Mouse (Mus musculus) urinary bladder, postnatal 4 days (tissue): Measurements from ENCODE around the gene Phospho1.

ENCODE experiments used
- DNase-seq, 2 experiments: peaks; one replicate each; pipeline ENCODE4 v3.0.0; 2021 to 2022; ENCODE audit warnings: low spot score in 2 of 2

The Phospho1 gene

DNA sequence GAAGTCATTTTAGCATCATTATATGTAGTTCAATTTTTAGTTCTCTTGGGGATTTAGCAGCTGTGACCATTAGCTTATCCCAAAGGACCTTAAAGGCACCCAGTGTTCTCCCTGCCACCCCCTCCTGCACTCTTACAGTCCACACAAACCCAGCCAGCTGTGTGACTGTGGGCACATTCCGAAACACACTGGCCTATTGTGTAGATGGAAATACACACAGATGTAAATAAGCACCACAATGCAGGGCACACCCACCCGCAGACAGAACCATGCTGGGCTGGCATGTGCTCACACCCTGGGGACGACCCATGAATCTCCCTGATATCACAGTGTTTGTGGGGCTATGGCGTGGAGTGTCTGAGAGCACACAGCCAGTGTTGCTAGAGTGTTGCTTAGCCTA, 12.1 kb upstream of the Phospho1 start:
- DNase-seq = no peak

DNA sequence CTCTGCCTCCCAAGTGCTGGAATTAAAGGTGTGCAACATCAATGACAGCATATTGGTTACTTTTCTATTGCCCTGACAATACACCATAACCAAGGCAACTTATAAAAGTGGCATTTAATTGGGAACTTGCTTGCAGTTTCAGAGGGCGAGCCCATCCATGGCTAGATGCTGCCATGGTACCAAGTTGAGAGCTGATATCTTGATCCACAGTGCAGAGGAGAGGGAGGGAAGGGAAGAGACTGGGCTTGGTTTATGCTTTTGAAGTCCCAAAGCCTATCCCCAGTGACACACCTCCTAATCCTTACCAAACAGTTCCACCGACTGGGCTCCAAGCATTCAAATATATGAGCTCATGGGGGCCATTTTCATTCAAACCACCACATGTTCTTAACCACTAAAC, 10.2 kb upstream of the Phospho1 start:
- no peak for DNase-seq

DNA sequence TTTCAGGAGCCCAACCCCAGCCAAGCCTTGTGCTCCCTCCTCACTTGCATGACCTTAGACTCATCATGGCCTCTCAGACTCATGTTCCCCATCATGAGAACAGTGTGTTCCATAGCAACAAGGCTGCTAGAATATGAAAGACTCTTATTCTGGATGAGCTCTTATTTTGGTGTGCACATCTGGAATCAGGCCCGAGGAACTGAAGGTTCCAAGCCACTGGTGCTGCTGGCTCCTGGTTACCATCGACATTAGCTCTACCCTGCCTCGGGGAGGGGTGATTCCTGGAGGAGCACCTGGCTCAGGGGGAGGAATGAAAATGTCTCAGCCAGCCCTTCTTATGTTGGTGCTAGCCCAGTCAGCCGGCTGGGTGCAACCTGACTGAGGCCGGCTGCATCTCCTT, 9.4 kb upstream of the Phospho1 start:
- no peak for DNase-seq

DNA sequence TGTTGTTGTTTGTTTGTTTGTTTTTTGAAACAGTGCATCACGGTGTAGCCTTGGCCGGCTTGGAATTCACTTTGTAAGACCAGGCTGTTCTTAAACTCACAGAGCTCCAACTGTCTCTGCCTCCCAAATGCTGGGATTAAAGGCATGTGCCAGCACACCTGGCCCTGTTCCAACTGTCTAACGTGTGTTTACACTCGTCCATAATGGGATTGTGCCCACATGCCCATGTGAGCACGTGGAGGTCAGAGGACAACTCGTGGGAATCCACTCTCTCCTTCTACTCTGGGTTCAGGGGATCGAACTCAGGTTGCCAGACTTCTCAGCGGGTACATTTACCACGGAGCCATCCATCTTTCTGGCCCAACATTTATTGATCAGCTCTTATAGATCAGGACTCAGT, 8.9 kb upstream of the Phospho1 start:
- no peak for DNase-seq

DNA sequence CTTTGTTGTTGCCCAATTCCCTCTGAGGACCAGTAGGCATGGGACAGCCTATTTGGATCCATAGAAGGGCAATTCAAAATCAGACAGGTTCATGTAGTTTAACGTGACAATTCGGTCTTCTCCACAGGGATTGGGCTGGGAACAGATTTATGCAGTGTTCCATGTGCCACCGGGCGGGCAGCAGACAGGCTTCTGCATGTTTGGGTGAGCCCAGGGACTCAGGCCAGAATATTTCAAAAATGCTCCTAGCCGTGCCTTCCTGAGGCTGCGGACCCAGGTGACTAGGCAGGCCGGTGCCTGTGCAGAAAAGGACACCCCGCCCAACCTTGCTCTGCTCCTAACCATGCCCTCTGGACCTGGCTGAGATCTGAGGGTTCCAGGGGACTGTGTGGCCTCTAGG, 5.2 kb upstream of the Phospho1 start:
- DNase-seq = no peak

DNA sequence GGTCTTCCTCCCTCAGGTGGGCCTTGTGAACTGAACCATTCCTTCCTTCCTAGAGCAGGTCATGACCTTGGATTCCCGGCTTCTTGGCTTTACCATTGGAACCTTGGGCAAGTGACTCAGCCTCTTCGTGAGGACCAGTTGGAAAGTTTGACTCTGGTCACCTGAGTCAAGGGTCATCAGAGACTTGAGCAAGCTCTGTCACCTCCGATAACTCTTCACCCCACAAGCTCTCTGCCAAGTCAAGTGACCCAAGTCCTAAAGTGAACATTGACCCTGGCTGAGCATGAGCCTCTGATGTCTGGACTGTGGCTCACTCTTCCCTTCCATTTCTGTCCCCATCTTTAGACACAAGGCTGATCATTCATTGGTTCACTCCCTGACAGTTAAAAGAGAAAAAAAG, 2.8 kb upstream of the Phospho1 start:
- DNase-seq = no peak

DNA sequence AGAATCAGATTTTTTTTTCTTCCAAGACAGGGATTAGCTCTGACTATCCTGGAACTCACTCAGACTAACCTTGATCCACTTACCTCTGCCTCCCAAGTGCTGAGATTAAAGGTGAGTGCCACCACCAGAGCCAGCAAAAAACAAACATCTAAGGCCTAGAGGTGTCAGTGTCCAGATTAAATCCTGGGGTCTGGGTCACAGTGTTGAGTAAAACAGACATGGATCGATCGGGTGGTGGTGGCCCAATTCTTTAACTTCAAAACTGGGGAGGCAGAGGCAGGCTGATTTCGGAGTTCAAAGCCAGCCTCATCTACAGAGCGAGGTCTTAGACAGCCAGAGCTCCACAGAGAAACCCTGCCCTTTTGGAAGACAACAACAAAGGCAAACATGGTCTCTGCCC, 1.9 kb upstream of the Phospho1 start:
- no peak for DNase-seq

DNA sequence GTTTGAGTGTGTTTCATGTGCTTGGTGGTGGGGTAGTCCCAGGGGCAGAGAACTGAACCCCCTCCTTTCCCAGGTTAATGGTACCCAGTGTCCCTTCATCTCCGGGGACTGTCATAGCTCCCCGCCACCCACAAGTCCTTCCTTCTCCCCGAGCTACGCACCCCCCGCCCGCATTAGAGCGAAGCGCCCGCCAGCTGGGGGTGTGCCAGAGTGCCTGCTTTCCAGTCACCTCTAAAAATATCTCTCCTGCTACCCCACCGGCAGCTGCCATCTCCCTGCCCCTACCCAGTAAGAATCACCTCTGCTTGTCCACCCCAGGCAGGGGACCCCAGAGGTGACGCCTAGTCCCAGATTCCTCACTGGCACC, 561 bp downstream of the Phospho1 start:
- DNase-seq = peak in 1 of 2 experiments; percentile 44

DNA sequence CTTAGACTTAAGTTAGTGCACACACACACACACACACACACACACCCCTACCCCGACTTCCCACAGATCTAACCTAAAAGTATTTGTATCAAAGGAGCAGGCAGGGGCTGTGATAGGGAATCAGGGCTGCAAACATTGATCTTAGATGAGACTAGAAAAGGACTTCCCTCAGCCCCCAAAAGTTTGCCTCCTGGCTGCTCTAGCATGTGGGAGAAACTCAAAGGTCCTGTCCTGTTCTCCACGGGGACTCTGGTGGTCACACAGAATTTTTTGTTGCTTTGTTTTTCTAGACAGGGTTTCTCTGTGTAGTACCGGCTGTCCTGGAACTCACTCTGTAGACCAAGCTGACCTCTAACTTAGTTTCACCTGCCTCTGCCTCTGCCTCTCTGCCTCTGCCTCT, 1.3 kb downstream of the Phospho1 start:
- DNase-seq = no peak

DNA sequence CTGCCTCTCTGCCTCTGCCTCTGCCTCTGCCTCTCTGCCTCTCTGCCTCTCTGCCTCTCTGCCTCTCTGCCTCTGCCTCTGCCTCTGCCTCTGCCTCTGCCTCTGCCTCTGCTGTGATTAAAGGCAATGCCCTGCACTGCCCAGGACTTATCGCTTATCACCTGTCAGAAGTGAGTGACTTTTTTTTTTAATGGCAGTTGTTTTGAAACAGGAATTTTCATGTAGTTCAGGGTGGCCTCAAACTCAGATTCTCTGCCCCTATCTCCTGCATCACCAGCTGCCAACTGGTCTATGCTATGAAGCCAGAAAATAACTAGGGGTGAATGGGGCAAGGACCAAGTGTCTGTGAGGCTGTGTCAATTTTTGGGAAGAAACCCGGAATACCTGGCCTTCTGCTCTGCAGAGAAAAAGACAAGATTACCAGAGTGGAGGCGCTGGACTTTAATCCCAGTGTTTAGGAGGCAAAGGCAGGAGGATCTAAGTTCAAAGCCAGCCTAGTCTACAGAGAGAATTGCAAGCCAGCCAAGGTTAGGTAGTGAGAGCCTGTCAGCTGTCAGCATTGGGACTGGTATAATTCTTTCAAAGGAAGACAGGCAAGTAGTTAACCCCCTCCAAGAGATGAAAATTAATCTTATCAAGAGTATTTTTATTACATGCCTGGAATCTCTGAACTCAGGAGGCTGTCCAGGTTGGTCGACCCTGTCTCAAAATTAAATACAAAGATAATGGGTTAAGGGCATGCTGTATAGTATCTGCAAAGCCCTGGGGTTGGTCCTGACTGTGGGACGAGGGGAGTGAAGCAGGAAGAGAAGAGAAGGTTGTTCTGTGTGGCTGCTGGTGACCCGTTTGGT, 2.2 kb downstream of the Phospho1 start:
- no peak for DNase-seq

DNA sequence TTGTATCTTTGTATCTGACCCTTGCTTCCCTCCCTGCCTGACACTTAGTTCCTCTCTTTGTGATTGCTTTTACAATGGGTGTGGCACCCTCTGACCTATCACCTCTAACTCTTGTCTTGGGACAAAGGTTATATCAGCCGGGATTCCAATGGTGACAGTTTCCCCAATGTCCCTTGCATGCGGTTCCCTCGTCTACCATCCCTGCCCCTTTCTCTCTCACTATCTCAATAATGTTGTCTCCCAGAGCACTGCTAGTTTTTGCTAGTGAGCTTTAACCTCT, 2.8 kb downstream of the Phospho1 start:
- DNase-seq = no peak

DNA sequence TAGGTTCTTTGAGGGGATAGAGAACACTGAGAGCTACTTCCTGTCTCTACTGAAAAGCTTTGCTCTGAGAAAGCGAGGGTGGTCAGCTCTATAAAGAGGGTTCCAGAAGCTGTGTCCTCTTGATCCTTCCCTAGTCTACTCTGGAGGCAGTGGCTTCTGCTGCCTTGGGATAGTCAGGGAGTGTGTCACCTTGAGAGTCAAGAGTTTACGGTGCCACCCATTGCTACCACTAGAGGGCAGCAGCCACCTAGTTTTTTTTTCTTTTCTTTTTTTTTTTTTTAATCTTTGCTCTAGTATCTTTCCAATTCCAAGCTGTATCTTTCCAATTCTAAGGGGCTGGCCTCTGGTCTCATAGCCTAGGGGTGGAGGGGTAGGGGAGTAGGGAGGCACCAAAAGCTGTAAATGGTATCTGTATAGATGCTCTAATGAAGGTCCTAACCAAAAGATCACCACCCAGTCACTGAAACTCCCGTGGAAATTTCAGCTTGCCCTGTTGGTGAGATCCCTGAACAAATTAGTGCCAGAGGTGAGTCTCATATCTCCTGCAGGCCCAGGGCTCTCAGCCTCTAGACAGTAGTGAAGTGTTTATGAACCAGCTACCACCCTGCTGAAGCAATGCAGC, 3.3 kb downstream of the Phospho1 start:
- no peak for DNase-seq

DNA sequence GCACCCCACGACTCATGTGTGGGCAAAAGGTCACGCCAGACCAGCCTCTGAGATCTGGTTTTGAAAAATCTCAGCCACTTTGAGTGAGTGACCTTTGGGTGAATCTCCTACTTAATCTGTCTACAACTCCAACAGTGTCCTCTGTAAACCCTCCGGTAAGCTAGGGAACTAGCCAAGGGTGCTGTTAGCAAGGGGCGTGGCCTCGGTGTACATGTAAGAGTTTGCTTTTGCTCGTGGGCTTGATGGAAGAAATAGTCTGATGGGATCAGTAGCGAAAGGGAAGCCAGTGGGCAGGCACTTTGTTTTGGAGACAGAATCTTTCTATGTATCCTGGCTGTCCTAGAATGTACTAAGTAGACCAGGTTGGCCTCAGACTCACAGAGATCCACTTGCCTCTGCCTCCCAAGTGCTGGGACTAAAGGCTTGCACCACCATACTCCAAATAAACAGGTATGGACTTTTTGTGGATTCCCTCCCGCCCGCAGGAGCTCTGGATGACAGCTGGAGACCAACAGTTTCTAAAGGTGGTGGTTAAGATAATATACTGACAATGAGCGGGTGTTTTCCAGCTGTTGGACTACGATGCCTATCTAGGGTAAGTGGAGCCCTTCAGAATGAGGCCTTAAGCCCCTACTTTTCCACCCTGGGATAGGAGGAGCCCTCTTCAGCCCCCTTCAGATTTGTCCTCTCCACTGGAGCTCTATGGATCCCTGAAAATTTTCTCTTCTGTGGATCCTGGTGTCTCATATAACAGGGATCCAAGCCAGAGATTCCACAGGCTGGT, 4.1 kb downstream of the Phospho1 start:
- no peak for DNase-seq

DNA sequence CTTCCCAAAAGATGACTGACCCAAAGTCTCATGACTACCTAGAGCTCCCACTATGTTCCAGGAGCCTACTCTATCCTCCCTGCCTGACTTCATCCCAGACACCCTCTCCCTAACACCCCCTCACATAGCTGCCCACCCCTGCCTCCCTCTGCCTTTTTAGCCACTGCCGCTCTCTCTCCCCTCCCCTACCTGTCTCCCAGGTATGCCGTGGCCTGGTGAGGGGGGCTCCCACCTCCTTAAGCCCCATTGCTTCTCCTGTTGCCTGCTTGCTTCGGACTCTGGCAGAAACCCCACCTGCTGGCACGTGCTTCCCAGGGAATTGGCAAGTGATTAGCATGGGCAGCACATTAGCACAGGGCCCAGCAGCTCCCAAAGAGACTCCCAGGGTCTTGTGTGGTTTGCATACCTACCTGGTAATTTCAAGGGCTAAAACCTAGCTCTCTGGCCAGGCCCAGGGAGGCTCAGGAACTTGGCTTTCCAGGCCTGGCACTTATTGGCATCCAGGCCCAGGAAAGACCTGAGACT, 5.3 kb downstream of the Phospho1 start:
- DNase-seq = no peak

DNA sequence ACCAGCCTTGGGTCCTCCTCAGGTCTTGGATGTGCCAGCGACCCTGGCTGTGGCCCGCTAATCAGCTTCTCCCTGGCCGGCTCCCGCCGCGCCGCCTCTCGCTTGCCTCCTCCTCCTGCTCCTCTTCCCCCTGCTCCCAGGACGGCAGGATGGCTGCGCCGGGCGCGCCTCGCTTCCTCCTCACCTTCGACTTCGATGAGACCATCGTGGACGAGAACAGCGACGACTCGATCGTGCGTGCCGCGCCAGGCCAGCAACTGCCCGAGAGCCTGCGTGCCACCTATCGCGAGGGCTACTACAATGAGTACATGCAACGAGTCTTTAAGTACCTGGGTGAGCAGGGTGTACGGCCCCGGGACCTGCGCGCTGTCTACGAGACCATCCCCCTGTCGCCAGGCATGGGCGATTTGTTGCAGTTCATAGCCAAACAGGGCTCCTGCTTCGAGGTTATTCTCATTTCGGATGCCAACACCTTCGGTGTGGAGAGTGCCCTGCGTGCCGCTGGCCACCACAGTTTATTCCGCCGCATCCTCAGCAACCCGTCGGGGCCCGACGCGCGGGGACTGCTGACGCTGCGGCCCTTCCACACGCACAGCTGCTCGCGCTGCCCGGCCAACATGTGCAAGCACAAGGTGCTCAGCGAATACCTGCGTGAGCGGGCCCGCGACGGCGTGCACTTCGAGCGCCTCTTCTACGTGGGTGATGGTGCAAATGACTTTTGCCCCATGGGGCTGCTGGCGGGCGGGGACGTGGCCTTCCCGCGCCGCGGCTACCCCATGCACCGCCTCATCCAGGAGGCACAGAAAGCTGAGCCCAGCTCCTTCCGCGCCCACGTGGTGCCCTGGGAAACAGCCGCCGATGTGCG, 6.3 kb downstream of the Phospho1 start:
- DNase-seq = no peak

DNA sequence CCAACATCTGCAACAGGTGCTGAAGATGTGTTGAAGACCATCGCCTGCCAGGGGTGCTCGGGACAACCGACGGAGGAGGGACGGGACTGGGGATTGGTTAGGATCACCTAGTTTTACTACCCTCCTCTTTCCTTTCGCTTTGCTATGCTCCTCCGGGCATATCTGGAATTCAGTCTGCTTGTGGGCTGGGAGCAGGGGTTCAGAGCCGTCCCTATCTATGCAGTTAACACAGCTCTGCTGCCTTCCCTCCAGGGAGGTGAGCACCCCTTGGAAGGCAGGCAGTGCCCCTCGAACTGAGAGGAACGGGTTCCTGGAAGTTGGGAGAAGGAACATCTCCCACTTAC, 6.9 kb downstream of the Phospho1 start:
- DNase-seq = no peak

DNA sequence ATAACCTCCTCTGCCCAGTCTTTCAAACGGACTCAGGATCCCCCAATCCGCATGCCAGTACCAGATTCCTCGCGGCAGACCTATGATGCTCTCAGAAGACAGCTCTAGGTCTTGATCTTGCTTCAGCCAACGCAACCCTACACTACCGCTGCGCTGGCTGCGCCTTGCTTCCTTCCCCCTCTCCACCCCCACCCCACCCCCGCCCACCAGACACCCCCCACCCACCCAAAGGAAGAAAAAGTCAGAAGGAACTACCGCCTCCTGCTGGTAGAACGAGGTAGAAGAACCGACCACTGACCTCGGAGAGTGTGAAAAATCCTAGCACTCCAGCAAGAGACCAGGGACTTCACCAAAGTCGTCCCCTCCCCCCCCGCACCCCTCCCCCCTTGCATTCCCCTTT, 7.3 kb downstream of the Phospho1 start:
- DNase-seq = no peak

DNA sequence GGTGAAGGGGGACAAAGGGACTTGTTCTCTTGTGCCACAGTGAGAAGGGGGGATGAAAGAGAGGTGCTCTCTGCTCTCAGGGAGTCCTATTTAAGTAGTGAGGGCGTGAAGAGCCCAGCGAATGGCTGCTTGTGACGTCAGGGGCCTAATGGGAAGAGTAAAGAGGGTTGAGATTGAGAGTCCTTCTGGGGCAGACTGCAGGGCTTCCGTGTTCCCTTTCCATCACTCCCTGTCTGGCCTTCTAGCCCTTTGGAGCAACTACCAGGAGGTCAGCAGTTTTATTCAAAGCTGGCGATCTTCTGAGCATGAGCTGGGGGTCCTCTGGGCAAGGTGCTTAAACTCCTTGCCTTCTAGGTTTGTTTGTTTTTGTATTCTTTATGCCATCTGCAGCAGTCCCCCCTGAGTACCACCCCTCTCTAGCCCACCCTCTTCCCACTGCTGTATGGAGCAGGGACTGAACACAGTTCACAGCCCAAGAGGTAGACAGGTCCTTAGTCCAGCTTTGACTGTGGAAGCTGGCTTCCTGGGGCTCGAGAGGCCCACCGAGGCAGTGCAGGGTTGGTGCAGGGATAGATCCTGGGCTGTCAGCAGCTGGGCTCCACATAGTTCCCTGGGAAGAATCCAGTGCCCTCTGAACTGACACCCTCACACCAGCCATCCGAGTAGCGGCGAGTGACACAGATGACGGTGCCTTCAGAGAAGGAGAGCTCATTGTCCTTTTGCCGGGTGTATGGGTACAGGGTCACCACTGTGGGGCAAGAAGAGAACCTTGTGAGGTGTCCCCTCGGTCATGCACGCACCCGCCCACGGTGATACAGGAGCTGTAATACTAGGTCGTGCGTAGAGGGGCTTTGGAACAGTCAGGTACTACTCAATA, 8.1 kb downstream of the Phospho1 start:
- DNase-seq = no peak

DNA sequence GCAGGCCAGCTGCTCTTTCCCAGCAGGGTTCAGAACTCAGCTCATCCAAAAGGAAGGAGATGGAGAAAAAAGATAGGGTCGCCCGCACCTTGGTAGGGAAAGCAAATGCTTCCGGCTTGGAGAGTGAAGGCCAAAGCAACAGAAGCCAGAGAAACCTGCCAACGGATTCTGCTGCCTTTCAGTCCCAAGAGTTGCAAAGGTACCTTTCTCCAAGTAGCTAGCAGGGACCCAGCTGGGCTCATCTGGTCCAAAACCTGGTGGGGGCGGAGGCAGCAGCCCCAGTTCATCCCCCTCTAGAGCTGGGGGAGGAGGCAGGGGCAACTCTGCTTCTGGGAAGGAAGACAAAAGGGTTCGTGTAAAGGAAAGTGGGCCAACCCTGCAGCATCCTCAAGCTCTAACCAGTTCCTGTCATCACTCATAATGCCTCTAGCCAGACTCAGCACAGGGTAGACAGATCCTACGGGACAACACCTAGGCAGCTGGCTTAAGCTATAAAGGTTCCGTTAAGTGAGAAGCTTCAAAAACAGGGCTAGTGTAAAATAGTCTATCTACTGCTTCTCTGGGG, 8.8 kb downstream of the Phospho1 start:
- no peak for DNase-seq

DNA sequence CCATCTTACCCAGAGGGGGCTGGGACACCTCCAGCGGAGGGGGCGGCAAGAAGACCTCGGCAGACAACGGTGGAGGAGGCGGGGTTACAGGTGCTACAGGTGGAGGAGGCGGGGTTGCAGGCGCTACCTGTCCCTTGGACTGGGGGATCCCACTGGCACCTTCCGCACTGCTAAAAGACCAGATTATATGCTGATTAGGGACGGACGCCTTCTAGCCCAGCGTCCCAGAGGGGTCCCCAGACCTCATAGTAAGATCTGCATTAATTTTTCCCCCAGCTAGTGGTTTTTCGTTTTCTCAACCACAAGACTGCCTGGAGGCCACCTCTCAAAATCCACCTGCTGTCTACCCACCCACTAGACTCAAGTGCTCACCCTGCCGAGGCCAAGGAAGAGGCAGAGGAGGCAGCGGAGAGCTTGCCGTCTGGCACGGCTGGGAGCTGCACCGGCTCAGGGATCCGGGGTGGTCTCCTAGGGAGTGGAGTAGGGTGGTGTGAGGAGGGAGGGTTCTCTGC, 9.4 kb downstream of the Phospho1 start:
- DNase-seq = no peak
